Mouse (Mus musculus): ENCODE measurements around the gene 1700029P11Rik.
"Not testable (repeated sequence)": the region's sequence is repeated elsewhere in the genome, so short reads cannot be mapped to it uniquely, and the experiment has no call there.

1700029P11Rik gene

GRCm38 (mm10) chr15:81957598-81957997 is 22.7 kb upstream of the 1700029P11Rik start:
- DNase-seq (ENCODE audit: low spot score in 2 of 2) = no peak

DNA sequence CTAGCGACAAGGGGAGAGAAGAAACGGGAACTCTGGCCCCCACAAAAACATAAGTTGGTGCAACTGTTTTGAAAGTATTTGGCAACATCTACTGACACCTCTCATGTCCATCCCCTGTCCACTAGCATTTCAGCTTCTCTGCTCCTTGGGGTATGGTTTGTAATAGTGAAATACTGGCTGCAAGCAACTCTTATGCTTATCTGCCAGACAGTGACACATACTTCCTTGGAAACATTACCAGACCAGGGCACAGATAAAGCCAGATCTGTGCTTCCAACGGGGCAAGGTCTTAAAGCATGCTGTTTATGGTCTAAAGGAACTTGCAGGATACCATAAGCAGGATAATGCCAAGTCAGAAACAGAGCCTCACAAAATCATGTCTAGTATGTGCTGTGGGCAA is 21.4 kb upstream of the 1700029P11Rik start:
- DNase-seq (ENCODE audit: low spot score in 2 of 2) = no peak

DNA sequence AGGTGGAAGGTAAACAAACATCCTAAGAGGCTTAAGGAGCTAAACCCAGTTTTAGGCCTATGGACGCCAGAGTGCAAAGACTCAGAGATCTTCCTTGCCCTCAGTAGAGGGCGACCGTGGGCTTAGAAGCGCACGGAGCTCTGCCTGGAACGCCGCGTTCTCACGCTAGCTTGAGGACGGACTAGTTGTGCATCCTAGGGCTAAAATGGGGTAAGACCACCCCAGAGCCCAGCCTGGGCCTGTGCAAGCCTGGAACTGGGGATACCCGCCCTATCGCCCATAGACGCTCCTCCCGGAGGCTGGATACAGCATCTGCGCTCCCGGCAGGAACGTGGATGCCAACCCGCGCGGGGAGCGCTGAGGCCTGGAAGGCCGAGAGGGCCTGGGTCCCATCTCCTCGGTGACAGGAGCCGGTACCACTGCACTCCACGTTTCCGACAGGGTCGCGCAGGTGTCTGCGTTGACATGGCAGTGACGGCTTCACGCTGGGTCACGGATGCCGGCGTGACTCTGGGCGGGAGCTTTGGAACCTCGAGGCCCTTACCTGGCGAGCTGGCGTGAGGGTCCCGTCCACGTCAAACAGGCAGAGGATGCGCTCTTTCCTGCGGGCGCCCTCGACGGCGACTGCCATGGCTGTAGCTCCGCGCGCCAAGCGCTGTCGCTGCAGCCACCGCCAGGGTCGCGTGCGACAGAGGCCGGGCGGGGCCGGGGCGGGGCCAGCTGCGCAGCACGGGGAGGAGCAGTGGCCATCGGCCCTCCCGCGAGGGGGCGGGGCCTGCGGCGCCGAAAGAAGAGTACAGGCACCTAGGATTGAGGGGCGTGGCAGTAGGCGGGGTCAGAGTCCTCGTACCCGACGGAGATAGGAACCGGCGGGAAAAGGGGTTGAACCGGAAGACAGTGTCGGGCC is 19.9 kb upstream of the 1700029P11Rik start, which contains the start of gene Pmm1:
Gene Pmm1 (minus strand): TSS at position 760 of the 907 bp plus-strand sequence.
- DNase-seq (ENCODE audit: low spot score in 2 of 2) = peak; percentile 85 to 96

DNA sequence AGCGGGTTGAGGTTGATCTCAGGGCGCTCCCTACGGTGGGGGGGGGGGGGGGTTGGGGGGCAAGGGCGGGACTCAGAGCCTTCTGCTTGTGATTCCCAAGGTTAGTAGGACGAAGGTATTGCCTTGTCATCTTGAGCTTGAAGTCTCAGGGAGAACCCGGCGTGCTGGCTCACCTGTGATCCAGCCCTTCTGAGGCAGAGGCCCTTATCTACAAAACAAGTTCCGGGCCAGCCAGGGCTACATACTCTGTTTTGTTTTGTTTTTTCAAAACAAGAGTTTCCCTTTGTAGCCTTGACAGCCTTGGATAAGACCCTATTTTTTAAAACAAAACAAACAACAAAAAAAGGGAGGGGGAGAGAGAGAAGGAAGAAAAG is 19.3 kb upstream of the 1700029P11Rik start:
- no peak for DNase-seq (ENCODE audit: low spot score in 2 of 2)

- DNase-seq (ENCODE audit: low spot score in 2 of 2) = no peak
These were observed 16.1 kb upstream of the 1700029P11Rik start for GRCm38 (mm10) chr15:81964262-81964661.

DNA sequence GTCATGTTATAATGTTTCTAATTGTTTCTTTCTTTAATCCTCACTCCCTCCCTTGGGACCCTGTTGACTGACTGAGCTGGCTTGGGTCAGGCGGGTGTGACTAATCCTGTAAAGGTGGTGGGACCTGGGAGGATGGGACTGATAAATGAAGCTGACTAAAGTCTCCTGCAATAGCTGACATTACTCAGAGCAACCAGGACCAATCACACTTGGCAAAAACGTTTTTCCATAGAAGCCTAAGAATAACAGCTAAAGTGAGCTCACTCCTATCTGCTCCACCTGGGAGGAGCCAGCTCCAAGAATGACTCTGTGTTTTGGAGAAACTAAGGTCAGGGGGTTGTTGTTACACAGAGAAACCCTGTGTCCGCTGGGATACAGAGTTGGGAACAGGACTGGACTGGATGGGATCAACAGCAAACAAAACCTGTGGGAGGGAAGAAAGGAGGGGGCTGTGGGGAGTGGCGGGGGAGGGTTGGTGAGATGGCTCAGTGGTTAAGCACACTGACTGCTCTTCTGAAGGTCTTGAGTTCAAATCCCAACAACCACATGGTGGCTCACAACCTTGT is 15.3 kb upstream of the 1700029P11Rik start:
- no peak for DNase-seq (ENCODE audit: low spot score in 2 of 2)

GRCm38 (mm10) chr15:81966062-81966829 is 14.1 kb upstream of the 1700029P11Rik start:
- DNase-seq (ENCODE audit: low spot score in 2 of 2) = no peak

GRCm38 (mm10) chr15:81967821-81968220 is 12.5 kb upstream of the 1700029P11Rik start:
- no peak for DNase-seq (ENCODE audit: low spot score in 2 of 2)

DNA sequence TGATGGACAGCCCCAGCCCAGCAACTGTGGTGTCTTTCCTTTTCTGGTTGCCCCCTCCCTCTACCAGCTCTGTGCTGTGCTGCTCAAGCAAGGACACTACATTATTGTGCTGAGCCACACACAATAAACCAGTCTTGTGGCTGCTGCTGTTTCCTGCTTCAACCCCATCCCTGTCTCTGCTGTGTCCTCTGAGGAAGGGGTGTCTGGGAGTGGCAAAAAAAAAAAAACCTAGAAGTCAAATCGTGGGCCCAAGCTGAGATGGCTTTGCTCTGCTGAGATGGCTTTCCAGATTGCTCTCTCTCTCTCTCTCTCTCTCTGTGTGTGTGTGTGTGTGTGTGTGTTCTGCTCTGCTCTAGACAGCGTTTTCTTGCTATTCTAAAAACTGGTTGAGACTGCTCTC is 11.9 kb upstream of the 1700029P11Rik start:
- no peak for DNase-seq (ENCODE audit: low spot score in 2 of 2)

DNA sequence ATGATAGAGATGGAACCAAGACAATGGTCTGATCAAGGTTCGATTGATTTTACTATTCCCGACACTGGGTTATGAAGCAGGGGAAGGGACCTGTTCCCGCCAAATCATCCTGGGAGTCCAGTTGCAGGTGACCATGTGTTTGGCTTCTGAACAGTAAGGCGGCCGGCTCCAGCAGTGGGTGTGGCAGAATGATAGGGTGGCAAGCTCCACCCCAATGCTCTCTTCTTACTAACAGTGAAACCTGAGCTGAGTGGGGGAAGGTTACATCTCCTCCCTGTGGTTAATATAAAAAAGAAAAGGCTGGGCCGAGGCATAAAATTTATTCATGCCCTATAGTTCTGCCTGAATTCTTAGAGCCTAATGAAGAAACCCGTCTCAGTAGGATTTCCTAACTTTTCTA is 11.2 kb upstream of the 1700029P11Rik start:
- DNase-seq (ENCODE audit: low spot score in 2 of 2) = no peak

GRCm38 (mm10) chr15:81969635-81970034 is 10.7 kb upstream of the 1700029P11Rik start:
- not testable (repeated sequence) for DNase-seq (ENCODE audit: low spot score in 2 of 2)

- DNase-seq (ENCODE audit: low spot score in 2 of 2) = not testable (repeated sequence)
These were observed 9.8 kb upstream of the 1700029P11Rik start for GRCm38 (mm10) chr15:81970498-81970897.

DNA sequence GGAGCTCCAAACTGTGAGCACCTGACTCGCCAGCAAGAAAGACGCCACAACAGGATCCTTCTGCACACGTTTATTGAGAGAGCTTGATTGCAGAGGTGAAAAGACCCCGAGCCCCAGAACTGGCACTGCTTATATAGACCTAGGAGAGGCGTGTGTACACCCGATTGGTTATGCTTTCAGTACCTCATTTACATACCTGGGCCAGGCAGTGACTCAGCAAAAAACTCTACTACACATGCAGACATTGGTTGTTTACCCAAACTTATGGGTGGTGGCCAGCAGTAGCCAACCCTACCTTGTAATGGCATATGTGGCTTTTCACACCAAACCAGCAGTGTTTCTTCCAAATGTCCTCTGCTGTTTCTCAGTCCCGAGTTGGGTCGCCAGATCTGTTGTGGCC is 5.2 kb upstream of the 1700029P11Rik start:
- DNase-seq (ENCODE audit: low spot score in 2 of 2) = not testable (repeated sequence)

GRCm38 (mm10) chr15:81982173-81982572 is 1.8 kb downstream of the 1700029P11Rik start:
- DNase-seq (ENCODE audit: low spot score in 2 of 2) = no peak

GRCm38 (mm10) chr15:81985267-81986161 is 5.2 kb downstream of the 1700029P11Rik start:
- no peak for DNase-seq (ENCODE audit: low spot score in 2 of 2)

DNA sequence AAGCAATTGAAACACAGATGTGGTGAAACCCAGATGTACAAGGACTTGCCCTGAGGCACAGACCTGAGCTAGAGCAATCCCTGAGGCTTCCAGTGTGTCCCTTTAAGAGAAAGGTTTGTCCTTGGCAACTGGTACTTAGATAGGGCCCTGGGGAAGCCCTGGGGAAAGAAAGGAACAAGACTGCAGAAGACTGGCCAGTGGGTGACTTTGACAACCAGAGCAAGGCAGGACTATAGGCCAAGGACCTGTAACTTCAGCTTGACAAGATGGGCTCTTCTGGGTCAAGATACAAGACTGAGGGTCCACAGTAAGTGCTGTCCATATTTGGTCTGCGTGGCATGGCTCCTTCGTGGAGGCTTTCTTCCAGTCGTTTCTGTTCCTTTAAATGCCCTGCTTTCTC is 7.3 kb downstream of the 1700029P11Rik start, which contains the start of gene Xrcc6:
Gene Xrcc6 (plus strand): TSS at position 190 of the 400 bp plus-strand sequence.
- no peak for DNase-seq (ENCODE audit: low spot score in 2 of 2)

- peak; percentile 73 to 90 for DNase-seq (ENCODE audit: low spot score in 2 of 2)
These were observed 9.2 kb downstream of the 1700029P11Rik start for GRCm38 (mm10) chr15:81989371-81990062.

DNA sequence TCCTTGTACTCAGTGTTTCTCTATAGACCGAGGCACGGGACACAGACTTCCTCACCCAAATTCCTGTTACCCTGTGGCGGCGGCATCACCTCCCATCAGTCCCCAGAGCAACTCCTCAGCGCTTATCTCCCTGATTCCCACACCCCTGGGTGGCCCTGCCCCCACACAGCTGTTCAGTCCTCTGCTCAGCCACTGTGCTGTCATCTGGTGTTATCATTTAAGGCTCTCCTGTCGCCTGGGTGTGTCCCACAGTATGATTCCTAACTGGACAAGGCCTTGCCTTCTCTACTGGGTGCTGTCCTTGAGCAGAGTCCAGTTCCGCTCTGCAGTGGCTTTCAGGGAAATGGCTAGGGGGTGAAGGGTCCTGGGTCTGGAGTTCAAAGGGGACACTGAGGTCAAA is 10.2 kb downstream of the 1700029P11Rik start:
- DNase-seq (ENCODE audit: low spot score in 2 of 2) = no peak

DNA sequence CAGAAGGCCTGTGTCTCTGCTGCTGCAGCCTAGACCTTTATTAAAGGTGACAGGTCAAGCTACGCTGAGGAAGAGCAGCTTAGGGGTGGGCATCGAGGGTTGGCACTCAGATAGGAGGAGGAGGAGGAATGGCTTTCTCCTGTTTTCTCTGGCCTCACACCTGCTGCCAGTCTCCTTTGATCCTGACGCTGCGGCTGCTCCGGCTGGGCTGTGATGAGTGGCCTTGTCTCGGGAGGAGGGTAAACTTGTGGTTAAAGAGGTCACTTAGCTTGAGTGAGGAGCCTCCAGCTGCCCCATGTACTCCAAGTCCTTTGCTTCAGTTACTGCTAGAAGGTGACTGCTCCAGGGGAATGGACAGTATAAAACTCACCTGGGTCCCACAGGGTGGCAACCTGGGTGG is 13.7 kb downstream of the 1700029P11Rik start:
- DNase-seq (ENCODE audit: low spot score in 2 of 2) = no peak

DNA sequence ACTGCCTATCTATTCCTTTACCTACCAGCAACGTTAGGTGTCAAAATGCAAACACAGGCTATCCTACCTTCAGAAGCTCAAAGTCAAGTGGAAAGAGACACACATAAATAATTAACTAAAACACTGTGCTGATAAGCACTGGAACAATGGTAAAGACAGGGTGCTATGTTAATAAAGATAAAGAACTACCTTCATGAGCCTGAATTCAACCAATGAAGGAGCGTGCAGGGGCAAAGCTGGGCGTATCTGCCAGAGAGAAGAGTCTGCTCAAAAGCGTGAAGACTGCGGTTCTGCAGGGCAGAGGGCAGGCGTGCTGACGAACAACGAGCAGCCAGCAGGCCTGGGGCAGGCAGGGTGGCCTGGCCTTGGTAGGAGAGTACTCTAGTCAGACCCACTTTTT is 23.9 kb downstream of the 1700029P11Rik start:
- DNase-seq (ENCODE audit: low spot score in 2 of 2) = no peak

DNA sequence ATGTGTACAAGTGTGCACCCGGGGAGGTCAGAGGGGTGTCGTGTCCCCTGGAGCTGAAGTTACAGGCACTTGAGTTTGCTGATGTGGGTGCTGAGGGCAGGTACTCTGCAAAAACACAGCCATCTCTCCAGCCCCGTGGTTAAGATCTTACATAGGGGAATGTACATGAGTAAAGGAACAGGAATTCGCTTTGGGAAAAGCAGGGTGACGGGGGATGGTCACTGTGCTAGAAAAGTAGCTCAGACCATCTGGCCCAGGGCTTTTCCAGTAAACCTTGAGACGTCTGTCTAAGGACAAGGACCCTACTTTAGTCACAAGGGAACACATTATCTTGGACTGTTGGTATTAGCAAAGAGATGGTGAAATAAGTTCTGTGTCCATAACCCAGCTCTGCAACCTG is 31.6 kb downstream of the 1700029P11Rik start:
- no peak for DNase-seq (ENCODE audit: low spot score in 2 of 2)

Measured in cerebellum, postnatal 4 days (tissue).